In the genomic region with DNA sequence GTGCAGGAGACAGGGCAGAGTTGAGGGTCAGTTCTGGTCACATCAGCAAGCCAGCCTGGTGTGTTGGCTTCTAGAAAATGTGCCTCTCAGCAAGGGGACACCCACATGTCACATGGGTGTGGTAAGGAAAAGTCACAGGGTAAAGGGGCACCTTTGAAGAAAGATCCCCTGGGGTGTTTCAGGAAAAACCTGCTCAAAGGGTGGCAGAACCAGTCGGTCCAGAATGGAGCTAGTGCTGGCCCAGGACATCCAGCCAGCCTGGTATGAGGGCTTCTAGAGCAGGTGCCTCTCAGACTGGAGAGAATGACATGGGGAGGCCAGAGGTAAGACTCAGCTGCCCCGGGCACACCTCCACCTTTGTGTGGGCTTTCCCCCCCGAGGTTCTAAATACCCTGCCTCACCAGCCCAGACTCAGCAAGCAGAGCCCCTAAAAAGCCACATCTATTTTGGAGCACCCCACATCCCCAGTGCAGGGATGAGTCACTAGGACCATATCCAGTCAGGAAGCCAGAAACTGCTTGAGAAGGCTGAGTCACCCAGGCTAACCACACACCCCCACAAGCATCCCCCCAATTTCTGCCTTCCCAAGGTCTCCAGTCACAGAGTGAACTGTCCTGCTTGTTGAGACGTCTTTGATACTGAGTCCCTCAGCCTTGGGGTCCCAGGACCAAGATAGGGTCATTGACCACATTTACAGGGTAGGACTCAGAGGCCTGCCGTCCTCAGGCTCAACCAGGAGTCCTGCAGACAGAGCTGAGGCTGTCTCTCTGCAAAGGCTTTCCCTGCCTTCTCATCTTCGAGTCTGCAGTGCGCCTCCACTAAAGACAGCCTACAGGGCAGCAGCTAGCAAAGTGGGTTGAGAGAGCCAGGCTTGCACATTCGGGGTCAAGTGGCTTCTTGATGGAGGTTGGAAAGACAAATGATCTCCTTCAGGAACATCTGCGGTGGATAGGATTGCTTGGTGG, we compare ENCODE assay signal across 10 mouse cellular contexts. TPM values are rescaled to one million over a fixed set of nuclear protein-coding genes. Genes with fewer than 3 reads are reported as not detected.
DNase-seq lines count a peak whose midpoint lies in the region.
"Had no signal": no experiment of that assay in that cellular context is flagged by ENCODE, and none has a peak within 500 bp of the region (broad histone marks: within the 10 kb centered on the region; RNA-seq: fewer than 3 reads in every experiment).

No protein-coding gene starts in this region.

- DNase-seq in left cerebral cortex, adult 18-20 months (ENCODE audit: low spot score in 2 of 2) = peak; percentile 65 to 80
- DNase-seq in left cerebral cortex, postnatal 4 days = no peak
- DNase-seq in 3134 (ENCODE audit: extremely low read depth, insufficient read length, low spot score) (peak; percentile 71), NIH3T3 (ENCODE audit: low read depth) (peak; percentile 81), liver (no peak)
- peak; percentile 57 to 65 for DNase-seq in left cerebral cortex, postnatal 14 days (ENCODE audit: low spot score in 2 of 2)
- no peak for DNase-seq in cerebellum, adult 11-12 months
- DNase-seq: adrenal gland, postnatal 10 days; cerebellum, adult 8-10 months had no signal

- intact Hi-C loops in left cerebral cortex, postnatal 4 days (cut with DNase I) = no loop called here
- intact Hi-C loops in left cerebral cortex, postnatal 14 days (cut with DNase I) = no loop called here

RNA-seq across cellular contexts. Expression of a gene that starts 4.6 kb away (rescaled TPM):
- 1 to 10 TPM; 8.0 to 8.5 TPM for total RNA-seq in left cerebral cortex, adult 18-20 months (2021)
- total RNA-seq in left cerebral cortex, postnatal 4 days (2021) = 1 to 10 TPM in 1 of 2 experiments, under 1 TPM in 1; 0.66 to 1.3 TPM
- total RNA-seq in left cerebral cortex, postnatal 14 days (2021) = 1 to 10 TPM; 2.3 to 3.0 TPM
- total RNA-seq: adrenal gland, postnatal 10 days; heart, adult 8-10 months had no signal

RNA-seq across cellular contexts. Expression of a gene that starts 20.5 kb away (rescaled TPM):
- total RNA-seq in left cerebral cortex, adult 18-20 months (2021) = 10 to 100 TPM; 41.2 to 42.4 TPM
- 10 to 100 TPM; 47.9 to 49.3 TPM for total RNA-seq in left cerebral cortex, postnatal 4 days (2021)
- total RNA-seq in left cerebral cortex, postnatal 14 days (2021) = 10 to 100 TPM; 36.0 to 39.4 TPM

Comparison
In these comparisons a context has a peak if more than half of its experiments do, and no peak if none do; other contexts are left out.
1. DNase-seq: peak in left cerebral cortex, adult 18-20 months (2 of 2), 3134 (single experiment), NIH3T3 (single experiment) and left cerebral cortex, postnatal 14 days (2 of 2); none in left cerebral cortex, postnatal 4 days (single experiment), cerebellum, adult 11-12 months (single experiment) and liver (single experiment).